Mouse (Mus musculus) lung, postnatal 0 days (tissue): ENCODE results near the gene Ap3b1. TPM values are rescaled to one million over a fixed set of nuclear protein-coding genes. Genes with fewer than 3 reads are reported as not detected.
A peak's percentile ranks its signal among the peaks of the same experiment; 100 is the strongest.

ENCODE experiments used
- ATAC-seq: fragments of 200-750 bp; cut with Nextera tagmentation; 2 replicates; pipeline ENCODE4 v1.8.0; 2017; ENCODE audit warnings: moderate library complexity
- DNase-seq: peaks from one replicate; pipeline ENCODE4 v3.0.0-alpha.2; 2016; ENCODE audit warnings: low spot score
- H3K27ac ChIP-seq: fragments of 300-500 bp; sonication (generic); 2 replicates; pipeline ENCODE4 v1.5.1; 2014; ENCODE audit warnings: antibody characterized with exemption, mild to moderate bottlenecking, low read length, mixed read lengths
- H3K27me3 ChIP-seq: fragments of 300-500 bp; sonication (generic); replicated peaks from 2 replicates; pipeline ENCODE4 v1.6.1; 2014; ENCODE audit warnings: low read length, mixed read lengths; ENCODE audit not compliant: insufficient read depth
- H3K36me3 ChIP-seq: fragments of 300-500 bp; sonication (generic); 2 replicates; pipeline ENCODE4 v1.6.1; 2014; ENCODE audit warnings: low read length, mixed read lengths; ENCODE audit not compliant: insufficient read depth
- H3K4me1 ChIP-seq: fragments of 300-500 bp; sonication (generic); 2 replicates; pipeline ENCODE4 v1.6.1; 2014; ENCODE audit warnings: antibody characterized with exemption, low read depth, low read length, mixed read lengths; ENCODE audit not compliant: insufficient read depth
- H3K4me2 ChIP-seq: fragments of 300-500 bp; sonication (generic); replicated peaks from 2 replicates; pipeline ENCODE4 v1.6.1; 2014; ENCODE audit warnings: low read depth, mild to moderate bottlenecking, low read length, moderate library complexity, mixed read lengths
- H3K4me3 ChIP-seq: fragments of 300-500 bp; sonication (generic); 2 replicates; pipeline ENCODE4 v1.5.1; 2014; ENCODE audit warnings: low read depth, low read length
- H3K9ac ChIP-seq: fragments of 300-500 bp; sonication (generic); replicated peaks from 2 replicates; pipeline ENCODE4 v1.6.1; 2014; ENCODE audit warnings: low read depth, mild to moderate bottlenecking
- H3K9me3 ChIP-seq: fragments of 300-500 bp; sonication (generic); 2 replicates; pipeline ENCODE4 v1.6.1; 2016; ENCODE audit warnings: low read length, mixed read lengths
- CTCF ChIP-seq: IDR thresholded peaks from 2 replicates; pipeline ENCODE4 v1.5.1; 2016; ENCODE audit warnings: antibody characterized with exemption, mild to moderate bottlenecking
- EP300 ChIP-seq: IDR thresholded peaks from 2 replicates; pipeline ENCODE4 v1.6.1; 2016; ENCODE audit warnings: antibody characterized with exemption, mild to moderate bottlenecking, control low read depth
- WGBS: fragments of 180-500 bp; shearing (Covaris S2); extraction: QIAGEN DNeasy Blood & Tissue Kit; methylation state at CpG from one replicate; pipeline ENCODE4 v1.1.7; 2014; 5-methylcytosine and 5-hydroxymethylcytosine counted together
- polyA plus RNA-seq: library from polyadenylated mRNA; unstranded; fragments of >200 nt; fragmentation: Nextera tagmentation; extraction: Ambion mirVana; gene quantifications from 2 replicates; pipeline ENCODE4 v1.2.1, GENCODE M21; 2015

Ap3b1 gene
- polyA plus RNA-seq, 1 experiment from 2014 or later = 26.1 TPM

DNA sequence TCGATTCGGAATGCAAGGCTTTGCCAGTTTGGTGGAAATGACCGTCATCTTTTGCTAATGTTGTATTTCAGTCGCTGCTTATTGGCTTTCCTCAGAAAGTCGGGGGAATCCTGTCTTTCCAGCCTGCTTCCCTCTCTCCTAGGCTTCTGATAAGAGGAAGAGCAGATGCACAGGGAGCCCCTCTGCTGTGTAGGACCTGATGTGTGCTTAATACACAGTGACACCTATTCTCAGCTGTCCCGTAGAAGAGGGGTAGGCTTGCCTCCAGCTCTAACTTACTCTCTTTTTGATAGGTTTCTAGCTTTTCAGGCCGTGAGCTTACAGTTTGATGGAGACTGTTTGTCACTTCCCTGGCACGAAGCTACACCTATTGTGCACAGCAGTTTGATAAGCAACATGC is 132.4 kb downstream of the Ap3b1 start:
- peaks cover 13% of the 10 kb centered on the region for H3K36me3 ChIP-seq
- no peak overlapping the region for H3K4me3 ChIP-seq
- ATAC-seq (no peak), DNase-seq (no peak)
- no peaks in the 10 kb centered on the region for H3K9me3 ChIP-seq
- no peak overlapping the region for H3K27ac ChIP-seq
- no peak overlapping the region for H3K4me2 ChIP-seq
- H3K4me1 ChIP-seq = no peaks in the 10 kb centered on the region
- no peak overlapping the region for H3K9ac ChIP-seq
- no peak for TF ChIP-seq EP300
- no peak for TF ChIP-seq CTCF
- WGBS = 89% methylated on average over 8 of the region's 8 CpGs
- H3K27me3 ChIP-seq = no peaks in the 10 kb centered on the region

DNA sequence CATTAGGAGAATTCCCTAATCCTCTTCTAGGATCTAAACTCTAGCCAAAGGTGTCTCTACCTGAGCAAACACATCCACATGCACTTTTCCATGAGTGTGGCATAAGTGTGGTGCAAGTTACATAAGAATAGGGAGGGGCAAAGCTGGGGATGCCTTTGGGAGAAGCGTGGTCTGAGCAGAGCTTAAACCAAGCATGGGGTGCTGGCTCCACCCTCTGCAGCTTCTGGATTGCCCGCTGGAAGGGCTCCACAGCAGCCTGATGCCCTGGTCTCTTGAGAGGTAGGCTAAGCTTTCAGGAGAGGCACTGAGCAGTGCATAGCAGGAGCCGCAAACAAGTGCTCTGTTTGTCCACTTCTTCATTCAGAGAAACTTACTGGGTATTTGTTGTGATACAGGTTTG is 138.8 kb downstream of the Ap3b1 start:
- TF ChIP-seq CTCF (no peak), EP300 (no peak)
- Histone ChIP-seq H3K4me1 (no peaks in the 10 kb centered on the region), H3K9ac (no peak overlapping the region), H3K27ac (no peak overlapping the region), H3K36me3 (peaks cover 14% of the 10 kb centered on the region), H3K4me2 (no peak overlapping the region), H3K9me3 (no peaks in the 10 kb centered on the region), H3K4me3 (no peak overlapping the region), H3K27me3 (no peaks in the 10 kb centered on the region)
- 47% methylated on average over 3 of the region's 3 CpGs for WGBS
- DNase-seq (peak; percentile 34), ATAC-seq (peak; percentile 82)

DNA sequence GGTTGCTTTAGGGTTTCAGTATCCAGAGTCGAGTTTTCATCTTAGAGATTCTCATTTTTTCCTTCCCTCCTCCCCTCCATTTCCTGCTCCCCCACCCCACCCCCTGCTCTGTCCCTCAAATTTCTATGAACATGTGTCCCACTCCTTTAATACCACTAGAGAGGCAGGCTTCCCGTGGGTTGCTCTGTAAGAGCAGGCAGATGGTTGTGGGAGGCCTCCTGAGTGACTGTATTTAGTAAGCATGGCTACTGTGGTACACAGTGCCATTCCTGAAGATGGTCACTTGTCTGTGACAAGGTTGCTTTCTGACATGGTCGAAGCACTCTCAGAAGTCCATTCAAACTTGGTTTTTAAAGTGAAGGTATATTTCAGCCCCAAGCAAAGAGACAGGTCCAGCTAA is 147.7 kb downstream of the Ap3b1 start:
- Histone ChIP-seq H3K36me3 (0 out of 2 replicates have a peak, but pooled peaks cover 5% of the 10 kb centered on the region), H3K9ac (no peak overlapping the region), H3K27me3 (no peaks in the 10 kb centered on the region), H3K27ac (no peak overlapping the region), H3K4me1 (no peaks in the 10 kb centered on the region), H3K4me2 (no peak overlapping the region), H3K9me3 (no peaks in the 10 kb centered on the region), H3K4me3 (no peak overlapping the region)
- WGBS = 74% methylated on average over 3 of the region's 3 CpGs
- TF ChIP-seq EP300 (no peak), CTCF (no peak)
- DNase-seq = no peak
- ATAC-seq = no peak

DNA sequence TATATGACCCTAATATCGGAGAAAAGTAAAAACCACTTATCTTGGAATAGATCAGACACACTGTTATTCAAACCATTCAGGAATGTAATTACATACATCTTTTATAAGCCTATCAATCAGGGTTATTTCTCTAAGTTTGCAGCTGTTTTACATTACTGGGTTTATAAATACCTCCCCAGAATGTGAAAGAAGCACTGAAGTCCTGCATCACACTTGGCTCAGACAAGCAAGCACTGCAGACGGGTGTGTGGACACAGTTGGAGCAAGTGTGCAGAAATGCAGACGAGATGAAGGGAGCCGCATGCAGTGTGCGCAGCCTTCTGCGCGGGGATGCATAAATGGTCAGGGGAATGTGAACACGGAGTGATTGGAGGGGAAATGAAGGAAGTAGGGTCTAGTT is 149.6 kb downstream of the Ap3b1 start:
- no peak for DNase-seq
- H3K4me2 ChIP-seq = no peak overlapping the region
- H3K27ac ChIP-seq = no peak overlapping the region
- H3K27me3 ChIP-seq = no peaks in the 10 kb centered on the region
- H3K9ac ChIP-seq = no peak overlapping the region
- no peak for ATAC-seq
- H3K4me1 ChIP-seq = no peaks in the 10 kb centered on the region
- no peaks in the 10 kb centered on the region for H3K36me3 ChIP-seq
- TF ChIP-seq CTCF (no peak), EP300 (no peak)
- no peaks in the 10 kb centered on the region for H3K9me3 ChIP-seq
- H3K4me3 ChIP-seq = no peak overlapping the region
- 87% methylated on average over 8 of the region's 8 CpGs for WGBS

DNA sequence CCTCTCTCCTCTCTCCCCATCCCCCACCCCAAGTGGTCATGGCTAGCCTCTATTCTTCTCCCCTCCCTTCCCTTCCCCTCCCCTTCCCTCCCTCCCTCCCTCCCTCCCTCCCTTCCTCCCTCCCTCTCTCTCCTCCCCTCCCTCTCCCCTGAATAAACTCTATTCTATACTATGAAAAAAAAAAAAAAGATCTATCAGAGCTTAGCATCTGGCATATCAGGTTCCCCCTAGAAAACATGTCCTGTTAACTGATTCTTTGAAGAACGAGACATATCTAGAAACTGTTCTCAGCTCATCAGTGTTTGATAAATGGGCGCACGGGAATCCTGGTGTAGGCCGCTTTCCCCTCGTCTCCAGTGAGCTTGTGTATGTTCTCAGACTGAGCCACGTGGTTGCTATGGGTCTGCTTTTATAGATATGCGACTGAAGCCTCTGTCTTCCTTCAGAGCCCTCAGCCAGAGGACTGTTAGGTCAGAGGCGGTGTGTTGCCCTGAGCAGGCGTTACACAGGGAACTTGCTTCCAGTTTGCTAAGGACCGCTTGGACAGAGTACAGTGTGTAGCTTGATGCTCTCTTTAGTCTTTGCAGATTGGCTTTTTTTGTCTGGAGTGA is 154.5 kb downstream of the Ap3b1 start:
- no peak for ATAC-seq
- Histone ChIP-seq H3K27me3 (no peaks in the 10 kb centered on the region), H3K27ac (no peak overlapping the region), H3K4me2 (no peak overlapping the region), H3K9ac (no peak overlapping the region), H3K9me3 (no peaks in the 10 kb centered on the region), H3K4me3 (no peak overlapping the region), H3K36me3 (no peaks in the 10 kb centered on the region), H3K4me1 (no peaks in the 10 kb centered on the region)
- 60% methylated on average over 10 of the region's 10 CpGs for WGBS
- TF ChIP-seq EP300 (no peak), CTCF (no peak)
- no peak for DNase-seq

DNA sequence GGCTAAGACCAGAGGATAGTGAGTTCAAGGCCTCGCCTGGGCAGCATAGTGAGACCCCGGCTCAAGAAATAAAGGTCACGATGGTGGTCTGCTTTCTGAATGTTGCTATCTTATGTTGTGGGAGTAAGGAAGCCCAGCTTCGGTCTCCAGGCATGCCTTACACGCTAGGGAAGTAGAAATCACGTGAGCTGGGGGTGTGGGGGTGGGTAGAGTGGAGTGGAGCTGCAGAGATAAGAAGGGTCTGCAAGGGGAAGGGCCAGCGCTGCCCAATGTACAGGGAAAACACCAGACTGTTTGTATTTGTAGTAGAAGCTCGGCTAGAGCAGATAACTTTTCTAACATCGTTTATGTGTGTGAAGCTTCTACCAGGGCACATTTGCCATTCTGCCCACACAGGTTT is 155.1 kb downstream of the Ap3b1 start:
- Histone ChIP-seq H3K9me3 (no peaks in the 10 kb centered on the region), H3K27ac (no peak overlapping the region), H3K36me3 (no peaks in the 10 kb centered on the region), H3K27me3 (no peaks in the 10 kb centered on the region), H3K4me1 (no peaks in the 10 kb centered on the region), H3K9ac (no peak overlapping the region), H3K4me3 (no peak overlapping the region), H3K4me2 (no peak overlapping the region)
- TF ChIP-seq CTCF = no peak
- no peak for TF ChIP-seq EP300
- ATAC-seq (no peak), DNase-seq (no peak)
- 52% methylated on average over 9 of the region's 9 CpGs for WGBS

DNA sequence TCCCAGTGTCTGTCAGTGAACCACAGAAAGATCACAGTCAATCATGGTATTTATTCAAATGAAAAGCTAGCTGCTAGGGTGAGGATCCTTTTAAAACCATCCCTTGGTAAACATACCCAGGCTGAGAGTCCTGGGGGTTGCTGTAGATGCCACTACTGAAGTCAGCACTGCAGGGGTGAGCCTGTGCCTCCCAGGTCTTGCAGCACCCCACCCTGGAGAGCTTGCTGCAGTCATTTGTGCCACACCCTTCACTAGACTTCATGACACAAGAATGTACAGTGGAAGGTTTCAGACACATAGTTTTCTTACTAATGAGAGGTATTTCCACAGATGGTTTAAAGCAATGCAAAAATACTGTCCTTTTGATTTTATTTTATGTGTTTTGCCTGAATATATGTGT is 156.2 kb downstream of the Ap3b1 start:
- no peak for TF ChIP-seq EP300
- no peak for TF ChIP-seq CTCF
- Histone ChIP-seq H3K27me3 (no peaks in the 10 kb centered on the region), H3K4me3 (no peak overlapping the region), H3K27ac (no peak overlapping the region), H3K9me3 (no peaks in the 10 kb centered on the region), H3K4me2 (no peak overlapping the region), H3K9ac (no peak overlapping the region), H3K36me3 (no peaks in the 10 kb centered on the region), H3K4me1 (no peaks in the 10 kb centered on the region)
- DNase-seq = peak; percentile 9
- peak; percentile 59; the same call in 1 of the 2 replicates for ATAC-seq
